Mouse (Mus musculus): Measurements from ENCODE around the gene Tmem97.

DNA sequence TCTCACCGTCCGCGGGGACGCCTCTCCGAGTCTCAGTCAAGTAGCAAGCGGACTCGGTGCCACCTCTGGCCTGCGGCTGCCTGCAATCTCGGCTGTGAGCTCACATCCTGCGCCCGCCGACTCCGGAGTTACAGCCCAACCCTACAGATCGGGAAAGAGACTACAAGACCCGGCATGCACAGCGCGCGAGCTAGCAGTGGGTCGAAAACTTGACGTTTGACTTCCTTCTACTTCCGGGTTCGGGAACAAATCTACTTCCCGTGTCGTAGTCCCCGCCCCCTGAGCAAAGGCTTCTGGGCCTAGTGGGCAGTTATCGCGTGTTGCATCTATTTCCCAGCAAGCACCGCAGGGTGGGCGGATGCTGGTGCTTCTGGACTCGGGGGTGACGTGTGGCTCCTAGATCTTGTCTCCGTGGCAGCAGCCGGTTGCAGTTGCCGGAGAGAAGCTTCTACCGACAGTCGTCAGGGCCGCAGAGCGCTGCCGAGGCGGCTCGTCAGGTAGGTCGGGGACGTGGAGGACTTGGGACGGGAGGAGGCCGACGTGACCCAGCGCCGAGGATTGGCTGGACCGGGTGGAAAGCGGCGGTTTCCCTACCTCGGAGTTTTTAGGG lies 14.4 kb downstream of the Tmem97 start, which contains the start of the genes Tnfaip1 and Ift20:
- no peak for TF ChIP-seq CTCF (IDR thresholded peaks at IDR 0.05; ENCODE audit: low read depth, low read length)
- no peak for TF ChIP-seq TAL1 (conservative IDR thresholded peaks at IDR 0.05; ENCODE audit: low read depth, low read length)
- TF ChIP-seq GATA1 (IDR thresholded peaks at IDR 0.05; ENCODE audit: borderline replicate concordance, low read length) = no peak
- no peak for TF ChIP-seq POLR2AphosphoS5 (IDR thresholded peaks at IDR 0.05; ENCODE audit: insufficient replicate concordance, low read depth, low read length)

Measured in G1E (cell line).